Mouse (Mus musculus) heart, embryonic 12.5 days (tissue): ENCODE measurements at regions not wholly inside any gene's neighbourhood (a gene's known extent, or its start where the extent isn't known, plus 50 kb on each side); places are given as distances from the start of the nearest gene placed in this dataset.
"Not testable (repeated sequence)": the region's sequence is repeated elsewhere in the genome, so short reads cannot be mapped to it uniquely, and the experiment has no call there.

Source experiments
- ATAC-seq: fragments of 200-750 bp; cut with Nextera tagmentation; 2 replicates; pipeline ENCODE4 v1.8.0; 2017; ENCODE audit warnings: moderate TSS enrichment, moderate library complexity; ENCODE audit not compliant: insufficient number of reproducible peaks, low FRiP score
- H3K27ac ChIP-seq: fragments of 300-500 bp; sonication (generic); 2 replicates; pipeline ENCODE4 v1.5.1; 2016; ENCODE audit warnings: mild to moderate bottlenecking, moderate library complexity; ENCODE audit not compliant: poor library complexity, severe bottlenecking
- H3K27me3 ChIP-seq: fragments of 300-500 bp; sonication (generic); replicated peaks from 2 replicates; pipeline ENCODE4 v1.6.1; 2016; ENCODE audit warnings: mild to moderate bottlenecking, moderate library complexity
- H3K36me3 ChIP-seq: fragments of 300-500 bp; sonication (generic); 2 replicates; pipeline ENCODE4 v1.6.1; 2016; ENCODE audit warnings: mild to moderate bottlenecking, moderate library complexity
- H3K4me1 ChIP-seq: fragments of 300-500 bp; sonication (generic); replicated peaks from 2 replicates; pipeline ENCODE4 v1.6.1; 2016; ENCODE audit warnings: mild to moderate bottlenecking
- H3K4me2 ChIP-seq: fragments of 300-500 bp; sonication (generic); 2 replicates; pipeline ENCODE4 v1.6.1; 2016; ENCODE audit warnings: mild to moderate bottlenecking, moderate library complexity
- H3K4me3 ChIP-seq: fragments of 300-500 bp; sonication (generic); 2 replicates; pipeline ENCODE4 v1.5.1; 2016; ENCODE audit warnings: mild to moderate bottlenecking
- H3K9ac ChIP-seq: fragments of 300-500 bp; sonication (generic); 2 replicates; pipeline ENCODE4 v1.6.1; 2016; ENCODE audit warnings: mild to moderate bottlenecking, moderate library complexity
- H3K9me3 ChIP-seq: fragments of 300-500 bp; sonication (generic); replicated peaks from 2 replicates; pipeline ENCODE4 v1.6.1; 2016; ENCODE audit warnings: mild to moderate bottlenecking, moderate library complexity
- WGBS: fragments of 180-500 bp; shearing (Covaris S2); methylation state at CpG from one replicate; pipeline ENCODE4 v1.1.7; 2016; 5-methylcytosine and 5-hydroxymethylcytosine counted together

DNA sequence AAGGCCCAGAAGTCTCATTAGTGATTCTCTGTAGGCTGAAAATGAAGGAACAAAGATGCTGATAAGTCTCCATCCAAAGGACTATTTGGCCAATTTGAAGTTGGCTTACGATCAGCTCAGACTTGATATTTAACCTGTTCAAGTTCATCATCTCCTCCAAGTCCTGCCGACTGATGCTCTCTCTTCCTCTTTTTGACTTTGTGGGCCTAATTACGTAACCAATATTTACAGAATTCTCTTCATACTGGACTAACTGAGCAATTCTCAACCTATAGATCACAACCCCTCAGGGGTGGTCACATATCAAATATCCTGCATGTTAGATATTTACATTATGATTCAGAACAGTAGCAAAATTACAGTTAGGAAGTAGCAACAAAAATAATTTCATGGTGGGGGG, 101.2 kb upstream of the Frmd4a start:
- H3K27ac ChIP-seq, result no peak overlapping the region
- no peak for ATAC-seq
- H3K4me3 ChIP-seq, result no peak overlapping the region
- H3K9ac ChIP-seq, result no peak overlapping the region
- no peaks in the 10 kb centered on the region for H3K36me3 ChIP-seq
- H3K4me2 ChIP-seq, result no peak overlapping the region
- no peaks in the 10 kb centered on the region for H3K27me3 ChIP-seq
- H3K9me3 ChIP-seq, result no peaks in the 10 kb centered on the region
- H3K4me1 ChIP-seq, result no peaks in the 10 kb centered on the region
- WGBS, result 84% methylated on average over 3 of the region's 3 CpGs

- Histone ChIP-seq H3K4me2 (no peak overlapping the region), H3K4me1 (no peaks in the 10 kb centered on the region), H3K9ac (no peak overlapping the region), H3K27ac (no peak overlapping the region), H3K9me3 (no peaks in the 10 kb centered on the region), H3K36me3 (no peaks in the 10 kb centered on the region), H3K4me3 (no peak overlapping the region), H3K27me3 (no peaks in the 10 kb centered on the region)
- WGBS, result 66% methylated on average over 6 of the region's 6 CpGs
- ATAC-seq, result no peak
Measured at GRCm38 (mm10) chr2:3918156-3918555, 99.4 kb upstream of the Frmd4a start.

DNA sequence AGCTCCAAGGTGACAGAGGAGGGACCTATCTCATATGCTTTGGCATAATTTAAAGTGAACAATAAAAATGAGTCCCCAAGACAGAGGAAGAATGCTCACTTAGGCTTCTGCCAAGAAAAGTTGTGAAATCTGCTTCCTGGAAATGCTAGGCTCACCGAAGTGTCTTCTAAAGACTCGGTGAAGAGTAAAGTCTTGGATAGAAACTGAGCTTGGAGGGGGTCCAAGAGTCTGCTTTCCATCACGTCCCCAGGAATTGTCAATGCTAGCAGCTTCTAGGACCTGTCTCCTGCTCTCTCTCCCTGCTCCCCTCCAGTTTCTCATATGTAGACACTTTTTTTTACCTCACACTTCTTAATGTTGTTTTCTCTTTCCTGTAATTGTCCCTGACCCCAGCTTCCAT, 97.6 kb upstream of the Frmd4a start:
- Histone ChIP-seq H3K9me3 (no peaks in the 10 kb centered on the region), H3K4me1 (no peaks in the 10 kb centered on the region), H3K27ac (no peak overlapping the region), H3K27me3 (no peaks in the 10 kb centered on the region), H3K36me3 (no peaks in the 10 kb centered on the region), H3K4me2 (no peak overlapping the region), H3K4me3 (no peak overlapping the region), H3K9ac (no peak overlapping the region)
- no peak for ATAC-seq
- 57% methylated on average over 3 of the region's 3 CpGs for WGBS

DNA sequence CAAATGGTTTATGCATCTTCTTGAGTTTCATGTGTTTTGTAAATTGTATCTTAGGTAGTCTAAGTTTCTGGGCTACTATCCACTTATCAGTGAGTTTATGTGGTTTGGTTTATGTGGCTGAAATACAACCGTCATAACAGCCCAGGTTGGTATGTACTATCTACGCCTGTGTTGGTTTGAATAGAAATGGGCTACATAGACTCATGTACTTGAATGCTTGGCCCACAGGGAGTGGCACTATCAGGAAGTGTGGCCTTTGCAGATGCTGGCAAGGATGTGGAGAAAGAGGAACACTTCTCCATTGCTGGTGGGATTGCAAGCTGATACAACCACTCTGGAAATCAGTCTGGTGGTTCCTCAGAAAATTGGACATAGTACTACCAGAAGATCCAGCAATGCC, 96.4 kb upstream of the Frmd4a start:
- ATAC-seq, H3K27ac ChIP-seq, H3K9me3 ChIP-seq, H3K27me3 ChIP-seq, H3K9ac ChIP-seq, H3K4me2 ChIP-seq, H3K4me3 ChIP-seq, H3K4me1 ChIP-seq, H3K36me3 ChIP-seq: not testable (repeated sequence)
- WGBS, result 76% methylated on average over 2 of the region's 2 CpGs

DNA sequence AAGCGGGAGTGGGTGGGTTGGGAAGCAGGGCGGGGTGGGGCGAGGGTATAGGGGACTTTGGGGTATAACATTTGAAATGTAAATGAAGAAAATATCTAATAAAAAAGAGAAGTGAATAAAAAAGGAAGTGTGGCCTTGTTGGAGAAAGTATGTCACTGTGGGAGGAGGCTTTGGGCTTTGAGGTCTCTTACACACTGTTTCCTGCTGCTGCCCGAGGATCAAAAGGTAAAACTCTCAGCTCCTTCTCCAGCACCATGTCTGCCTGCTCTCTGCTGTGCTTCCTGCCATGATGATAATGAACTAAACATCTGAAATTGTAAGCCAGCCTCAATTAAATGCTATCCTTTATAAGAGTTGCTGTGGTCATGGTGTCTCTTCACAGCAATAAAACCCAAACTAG, 94.8 kb upstream of the Frmd4a start:
- no peak overlapping the region for H3K27ac ChIP-seq
- WGBS, result 92% methylated on average over 4 of the region's 4 CpGs
- ATAC-seq, result no peak
- no peaks in the 10 kb centered on the region for H3K36me3 ChIP-seq
- no peaks in the 10 kb centered on the region for H3K9me3 ChIP-seq
- no peak overlapping the region for H3K4me3 ChIP-seq
- H3K4me2 ChIP-seq, result no peak overlapping the region
- H3K4me1 ChIP-seq, result no peaks in the 10 kb centered on the region
- no peaks in the 10 kb centered on the region for H3K27me3 ChIP-seq
- no peak overlapping the region for H3K9ac ChIP-seq

DNA sequence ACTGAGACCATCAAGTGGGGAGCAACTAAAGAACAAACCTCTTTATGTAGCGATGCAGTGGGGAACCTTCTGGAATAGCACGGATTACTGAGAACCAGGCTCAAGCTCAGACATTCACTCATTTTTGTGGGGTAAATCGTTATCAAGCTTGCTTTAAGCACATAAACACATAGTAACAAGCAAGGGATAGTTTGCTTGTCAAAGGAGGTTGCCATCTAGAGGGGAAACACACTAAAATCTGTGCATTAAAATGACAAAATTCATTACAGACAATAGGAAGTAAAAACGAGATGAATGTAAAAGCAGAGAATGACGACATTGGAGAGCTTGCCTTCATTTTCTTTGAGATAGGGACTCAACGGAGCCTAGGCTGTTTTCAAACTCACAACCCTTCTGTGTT, 92.8 kb upstream of the Frmd4a start:
- no peak for ATAC-seq
- Histone ChIP-seq H3K27me3 (no peaks in the 10 kb centered on the region), H3K4me3 (no peak overlapping the region), H3K4me1 (no peaks in the 10 kb centered on the region), H3K9ac (no peak overlapping the region), H3K27ac (no peak overlapping the region), H3K9me3 (no peaks in the 10 kb centered on the region), H3K36me3 (no peaks in the 10 kb centered on the region), H3K4me2 (no peak overlapping the region)
- 71% methylated on average over 6 of the region's 6 CpGs for WGBS

DNA sequence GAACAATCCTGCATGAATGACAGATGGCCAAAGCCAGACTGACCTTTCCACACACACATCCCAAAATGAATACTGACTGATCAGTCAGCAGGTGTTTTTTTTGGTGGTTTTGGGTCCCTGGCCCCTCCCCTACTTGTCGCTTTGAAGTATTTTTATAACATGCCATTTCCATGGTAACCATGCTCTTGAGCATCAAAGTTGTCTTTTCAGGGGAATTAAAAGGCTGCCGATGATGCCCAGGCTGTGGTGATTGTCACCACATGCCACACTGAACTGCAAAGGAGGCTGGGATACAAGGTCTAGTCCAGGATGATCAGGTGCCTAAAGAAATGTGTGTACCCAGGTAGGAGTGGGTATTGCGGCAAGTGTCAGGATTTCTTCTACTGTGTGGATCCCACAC, 92.3 kb upstream of the Frmd4a start:
- no peak overlapping the region for H3K4me3 ChIP-seq
- no peaks in the 10 kb centered on the region for H3K4me1 ChIP-seq
- WGBS, result 79% methylated on average over 3 of the region's 3 CpGs
- H3K4me2 ChIP-seq, result no peak overlapping the region
- no peaks in the 10 kb centered on the region for H3K27me3 ChIP-seq
- no peak overlapping the region for H3K27ac ChIP-seq
- no peaks in the 10 kb centered on the region for H3K9me3 ChIP-seq
- H3K9ac ChIP-seq, result no peak overlapping the region
- H3K36me3 ChIP-seq, result no peaks in the 10 kb centered on the region
- no peak for ATAC-seq

DNA sequence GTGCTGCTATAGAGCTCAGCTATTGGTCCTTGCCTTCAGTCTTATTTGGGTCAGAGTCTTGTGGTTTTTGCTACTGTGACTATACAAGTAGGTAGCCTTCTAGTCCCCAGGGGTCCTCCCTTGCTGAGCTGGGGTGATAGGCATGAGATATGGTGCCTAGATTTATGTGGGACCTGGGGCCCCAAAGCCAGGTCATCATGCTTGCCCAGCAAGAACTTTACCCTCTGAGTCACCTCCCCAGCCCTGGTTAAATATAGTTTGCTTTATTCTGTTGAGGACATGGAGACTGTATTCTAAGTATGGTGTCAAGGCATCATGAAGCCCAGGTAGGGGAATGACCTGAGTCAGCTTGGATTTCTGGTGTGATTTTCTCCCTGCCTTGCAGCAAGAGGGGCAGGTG, 91.4 kb upstream of the Frmd4a start:
- ATAC-seq, result no peak
- Histone ChIP-seq H3K27me3 (no peaks in the 10 kb centered on the region), H3K4me3 (no peak overlapping the region), H3K27ac (no peak overlapping the region), H3K4me1 (no peaks in the 10 kb centered on the region), H3K9me3 (no peaks in the 10 kb centered on the region), H3K9ac (no peak overlapping the region), H3K4me2 (no peak overlapping the region), H3K36me3 (no peaks in the 10 kb centered on the region)

DNA sequence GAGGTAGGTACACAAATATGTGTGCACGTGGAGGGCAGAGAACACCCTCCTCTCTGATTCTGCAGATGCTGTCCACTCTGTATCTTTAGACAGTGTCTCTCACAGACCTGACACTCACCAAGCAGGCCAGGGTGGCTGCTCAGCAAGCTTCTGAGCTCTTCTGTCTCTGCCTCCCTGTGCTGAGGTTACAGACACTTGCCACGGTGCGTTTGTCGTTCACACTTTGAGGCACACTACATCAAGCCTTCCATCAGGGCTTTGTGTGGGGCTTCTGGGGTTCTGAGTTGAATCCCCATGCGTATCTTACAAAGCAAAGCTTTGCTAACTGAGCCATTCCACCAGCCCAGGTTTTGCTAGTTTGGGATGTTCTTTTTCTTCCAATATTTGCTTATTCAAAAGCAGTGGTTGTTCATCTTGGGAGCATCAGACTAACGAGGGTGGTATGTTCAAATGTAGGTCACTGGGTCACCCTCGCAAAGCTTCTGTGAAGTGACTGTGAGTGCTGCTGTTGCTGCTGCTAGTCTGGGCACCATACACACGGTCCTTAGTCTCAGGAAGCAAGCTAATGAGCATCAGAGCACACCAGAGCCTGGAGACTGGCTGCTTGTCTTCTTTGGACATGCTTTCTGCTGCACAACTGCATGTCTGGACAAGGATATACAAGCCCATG, 90.2 kb upstream of the Frmd4a start:
- no peak overlapping the region for H3K27ac ChIP-seq
- H3K4me1 ChIP-seq, result no peaks in the 10 kb centered on the region
- 61% methylated on average over 8 of the region's 8 CpGs for WGBS
- H3K9ac ChIP-seq, result no peak overlapping the region
- no peaks in the 10 kb centered on the region for H3K36me3 ChIP-seq
- H3K4me2 ChIP-seq, result no peak overlapping the region
- no peak overlapping the region for H3K4me3 ChIP-seq
- H3K27me3 ChIP-seq, result no peaks in the 10 kb centered on the region
- H3K9me3 ChIP-seq, result no peaks in the 10 kb centered on the region
- ATAC-seq, result no peak

- no peak overlapping the region for H3K4me2 ChIP-seq
- no peak overlapping the region for H3K9ac ChIP-seq
- H3K4me1 ChIP-seq, result no peaks in the 10 kb centered on the region
- ATAC-seq, result no peak
- H3K9me3 ChIP-seq, result no peaks in the 10 kb centered on the region
- no peak overlapping the region for H3K27ac ChIP-seq
- no peaks in the 10 kb centered on the region for H3K27me3 ChIP-seq
- WGBS, result 84% methylated on average over 4 of the region's 4 CpGs
- no peaks in the 10 kb centered on the region for H3K36me3 ChIP-seq
- no peak overlapping the region for H3K4me3 ChIP-seq
Measured at GRCm38 (mm10) chr2:3927853-3928252, 89.7 kb upstream of the Frmd4a start.

- no peaks in the 10 kb centered on the region for H3K36me3 ChIP-seq
- no peaks in the 10 kb centered on the region for H3K9me3 ChIP-seq
- H3K27ac ChIP-seq, result no peak overlapping the region
- no peak overlapping the region for H3K9ac ChIP-seq
- no peaks in the 10 kb centered on the region for H3K4me1 ChIP-seq
- 67% methylated on average over 5 of the region's 5 CpGs for WGBS
- no peak for ATAC-seq
- H3K27me3 ChIP-seq, result no peaks in the 10 kb centered on the region
- H3K4me3 ChIP-seq, result no peak overlapping the region
- H3K4me2 ChIP-seq, result no peak overlapping the region
Measured at GRCm38 (mm10) chr2:3930650-3931049, 86.9 kb upstream of the Frmd4a start.

GRCm38 (mm10) chr2:3940786-3941185, 76.7 kb upstream of the Frmd4a start:
- Histone ChIP-seq H3K4me1 (no peaks in the 10 kb centered on the region), H3K9me3 (no peaks in the 10 kb centered on the region), H3K4me3 (no peak overlapping the region), H3K27ac (no peak overlapping the region), H3K4me2 (no peak overlapping the region), H3K9ac (no peak overlapping the region), H3K36me3 (no peaks in the 10 kb centered on the region), H3K27me3 (no peaks in the 10 kb centered on the region)
- no peak for ATAC-seq
- WGBS, result 70% methylated on average over 2 of the region's 2 CpGs
